Mouse (Mus musculus): ENCODE results near the gene Vmn1r195. TPM values are rescaled to one million over a fixed set of nuclear protein-coding genes. Genes with fewer than 3 reads are reported as not detected.

The Vmn1r195 gene
- polyA plus RNA-seq (2021; fragmentation: Nextera tagmentation) = not detected in 2 replicates
- long read RNA-seq, experiment 1 = 0 reads
- long read RNA-seq, experiment 2 = 0 reads

DNA sequence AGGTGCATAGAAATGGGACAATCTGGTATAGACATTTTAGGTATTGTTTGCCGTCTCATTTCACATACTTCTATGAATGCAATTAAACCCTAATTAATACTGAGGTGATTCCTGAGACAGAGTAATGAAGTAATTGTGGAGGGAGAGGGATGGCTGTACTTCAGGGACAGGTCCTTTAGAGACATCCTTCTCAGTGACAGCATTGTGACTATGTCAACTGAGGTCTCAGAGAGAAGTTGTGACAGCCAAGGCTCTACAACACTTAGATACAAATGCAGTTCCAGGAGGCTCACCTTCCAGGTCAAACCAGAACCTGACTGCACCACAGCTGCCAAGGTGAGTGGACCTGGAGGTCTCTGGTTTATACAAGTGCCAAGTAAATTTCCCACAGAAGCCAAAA lies at the start of gene Vmn1r195:
TSS of gene Vmn1r195 (plus strand) at position 301 of the 400 bp plus-strand sequence.

GRCm38 (mm10) chr13:22223060-22223459 lies 47.3 kb upstream of the Vmn1r195 start, which contains the start of gene Vmn1r193:
TSS of gene Vmn1r193 (minus strand) at chr13:22223160.

DNA sequence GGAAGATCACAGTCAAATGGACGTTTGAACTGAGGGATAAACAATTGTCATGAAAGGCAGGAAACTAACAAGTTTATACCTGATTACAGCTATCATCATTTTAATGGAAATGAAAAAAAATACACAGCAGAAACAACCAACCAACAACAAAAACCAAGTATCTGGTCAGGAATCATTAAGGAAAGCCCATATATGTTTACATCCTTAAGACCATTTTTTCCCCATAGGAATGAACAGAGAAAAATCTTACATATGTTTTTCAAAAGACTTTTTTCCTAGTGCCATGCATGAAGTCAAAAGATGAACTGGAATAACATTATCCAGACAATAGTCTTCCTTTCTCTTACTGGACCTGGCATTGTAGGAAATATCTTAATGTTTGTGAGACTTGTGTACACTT lies 26.4 kb upstream of the Vmn1r195 start, which contains the start of gene Vmn1r194:
TSS of gene Vmn1r194 (plus strand) at position 301 of the 400 bp plus-strand sequence.

DNA sequence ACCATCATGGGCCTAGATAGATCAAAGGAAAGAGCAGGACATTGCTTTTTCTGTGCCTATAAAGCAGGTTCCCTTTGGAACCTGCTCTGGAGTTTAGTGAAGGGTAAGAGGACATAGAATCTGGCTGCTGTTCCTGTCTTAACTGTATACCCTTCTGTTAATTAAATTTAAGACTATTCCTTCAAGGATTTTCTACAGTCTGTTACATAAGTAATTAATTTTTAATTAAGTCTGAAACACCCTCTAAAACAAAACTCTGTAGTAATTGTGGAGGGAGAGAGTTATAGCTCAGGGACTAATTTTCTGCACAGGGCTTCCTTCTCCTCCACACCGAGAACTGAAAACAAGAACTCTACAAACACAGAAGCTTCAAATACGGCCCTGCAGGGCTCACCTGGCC lies 19.3 kb downstream of the Vmn1r195 start, which contains the start of gene Vmn1r196:
TSS of gene Vmn1r196 (plus strand) at position 301 of the 400 bp plus-strand sequence.

DNA sequence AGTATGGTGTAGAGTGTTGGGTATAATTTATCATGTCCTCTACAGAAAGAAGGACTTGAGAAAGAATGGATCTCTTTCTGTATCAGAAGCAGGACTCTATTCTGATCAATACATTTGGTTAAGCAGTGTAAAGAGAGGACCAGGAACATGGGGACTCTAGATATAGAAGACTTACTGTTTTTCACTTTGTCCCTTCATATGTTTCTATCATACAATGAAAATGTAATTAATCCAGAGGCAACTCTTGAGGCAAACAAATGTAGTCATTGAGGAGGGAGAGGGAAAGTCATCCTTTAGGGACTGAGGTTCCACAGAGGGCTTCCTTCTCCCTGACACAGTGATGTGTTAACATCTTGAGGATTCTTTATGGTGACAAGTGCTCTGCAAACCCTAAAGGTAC lies 54.0 kb downstream of the Vmn1r195 start, which contains the start of gene Vmn1r197:
TSS of gene Vmn1r197 (plus strand) at position 301 of the 400 bp plus-strand sequence.

Other genes with a start within 250 kb of the Vmn1r195 start
- gene Hist1h2ah, start 235.0 kb upstream of the Vmn1r195 start, polyA plus RNA-seq (2021; fragmentation: Nextera tagmentation) = not detected in 2 replicates
- 0.39 and 0.97 TPM in 2 replicates for gene Hist1h2bk, start 234.7 kb upstream of the Vmn1r195 start, polyA plus RNA-seq (2021; fragmentation: Nextera tagmentation)
- gene Hist1h4i, start 229.2 kb upstream of the Vmn1r195 start, polyA plus RNA-seq (2021; fragmentation: Nextera tagmentation) = 7.9 and 15.8 TPM in 2 replicates
- gene Hist1h2ag, start 227.6 kb upstream of the Vmn1r195 start, polyA plus RNA-seq (2021; fragmentation: Nextera tagmentation) = 0.65 TPM in 1 of 2 replicates, not detected in the other
- 1.7 TPM in 1 of 2 replicates, not detected in the other for gene Hist1h2bj, start 227.3 kb upstream of the Vmn1r195 start, polyA plus RNA-seq (2021; fragmentation: Nextera tagmentation)
- not detected in 2 replicates for gene Vmn1r188, start 186.1 kb upstream of the Vmn1r195 start, polyA plus RNA-seq (2021; fragmentation: Nextera tagmentation)
- not detected in 2 replicates for gene Vmn1r189, start 164.7 kb upstream of the Vmn1r195 start, polyA plus RNA-seq (2021; fragmentation: Nextera tagmentation)
- not detected in 2 replicates for gene Vmn1r191, start 86.6 kb upstream of the Vmn1r195 start, polyA plus RNA-seq (2021; fragmentation: Nextera tagmentation)
- not detected in 2 replicates for gene Vmn1r192, start 79.4 kb upstream of the Vmn1r195 start, polyA plus RNA-seq (2021; fragmentation: Nextera tagmentation)
- not detected in 2 replicates for gene Vmn1r193, start 47.4 kb upstream of the Vmn1r195 start, polyA plus RNA-seq (2021; fragmentation: Nextera tagmentation)
- not detected in 2 replicates for gene Vmn1r194, start 26.3 kb upstream of the Vmn1r195 start, polyA plus RNA-seq (2021; fragmentation: Nextera tagmentation)
- not detected in 2 replicates for gene Vmn1r196, start 19.4 kb downstream of the Vmn1r195 start, polyA plus RNA-seq (2021; fragmentation: Nextera tagmentation)
- not detected in 2 replicates for gene Vmn1r197, start 54.1 kb downstream of the Vmn1r195 start, polyA plus RNA-seq (2021; fragmentation: Nextera tagmentation)
- not detected in 2 replicates for gene Vmn1r198, start 79.8 kb downstream of the Vmn1r195 start, polyA plus RNA-seq (2021; fragmentation: Nextera tagmentation)
- gene Vmn1r199, start 109.3 kb downstream of the Vmn1r195 start, polyA plus RNA-seq (2021; fragmentation: Nextera tagmentation) = not detected in 2 replicates
- gene Vmn1r200, start 119.9 kb downstream of the Vmn1r195 start, polyA plus RNA-seq (2021; fragmentation: Nextera tagmentation) = not detected in 2 replicates
- gene Vmn1r201, start 201.4 kb downstream of the Vmn1r195 start, polyA plus RNA-seq (2021; fragmentation: Nextera tagmentation) = not detected in 2 replicates
- not detected in 2 replicates for gene Vmn1r202, start 234.9 kb downstream of the Vmn1r195 start, polyA plus RNA-seq (2021; fragmentation: Nextera tagmentation)
- gene Vmn1r203, start 247.6 kb downstream of the Vmn1r195 start, polyA plus RNA-seq (2021; fragmentation: Nextera tagmentation) = not detected in 2 replicates

All from layer of hippocampus, adult 6 months (tissue).